Mouse (Mus musculus) neural tube, embryonic 14.5 days (tissue): Measurements from ENCODE around the gene Prrx2. TPM values are rescaled to one million over a fixed set of nuclear protein-coding genes. Genes with fewer than 3 reads are reported as not detected.
A peak's percentile ranks its signal among the peaks of the same experiment; 100 is the strongest.

Experiments
- ATAC-seq: fragments of 200-750 bp; cut with Nextera tagmentation; 2 replicates; pipeline ENCODE4 v1.8.0; 2017; ENCODE audit warnings: low read depth, mild to moderate bottlenecking, moderate TSS enrichment, moderate library complexity
- H3K27ac ChIP-seq: fragments of 300-500 bp; sonication (generic); 2 replicates; pipeline ENCODE4 v1.5.1; 2014; ENCODE audit warnings: low read depth, mild to moderate bottlenecking, control low read depth, low read length, moderate library complexity, mixed read lengths
- H3K27me3 ChIP-seq: fragments of 300-500 bp; sonication (generic); 2 replicates; pipeline ENCODE4 v1.6.1; 2014; ENCODE audit warnings: low read length; ENCODE audit not compliant: control insufficient read depth, insufficient read depth
- H3K36me3 ChIP-seq: fragments of 300-500 bp; sonication (generic); 2 replicates; pipeline ENCODE4 v1.6.1; 2014; ENCODE audit warnings: low read length, mixed read lengths; ENCODE audit not compliant: control insufficient read depth, insufficient read depth
- H3K4me1 ChIP-seq: fragments of 300-500 bp; sonication (generic); 2 replicates; pipeline ENCODE4 v1.6.1; 2014; ENCODE audit warnings: low read length; ENCODE audit not compliant: control insufficient read depth, insufficient read depth
- H3K4me2 ChIP-seq: fragments of 300-500 bp; sonication (generic); 2 replicates; pipeline ENCODE4 v1.6.1; 2014; ENCODE audit warnings: mild to moderate bottlenecking, low read depth, low read length, control low read depth
- H3K4me3 ChIP-seq: fragments of 300-500 bp; sonication (generic); 2 replicates; pipeline ENCODE4 v1.5.1; 2014; ENCODE audit warnings: low read depth, low read length, control low read depth, mixed read lengths
- H3K9ac ChIP-seq: fragments of 300-500 bp; sonication (generic); replicated peaks from 2 replicates; pipeline ENCODE4 v1.6.1; 2014; ENCODE audit warnings: low read depth, mild to moderate bottlenecking, control low read depth, low read length, mixed read lengths
- H3K9me3 ChIP-seq: fragments of 300-500 bp; sonication (generic); 2 replicates; pipeline ENCODE4 v1.6.1; 2016; ENCODE audit warnings: low read length; ENCODE audit not compliant: control insufficient read depth
- WGBS: fragments of 180-500 bp; shearing (Covaris S2); extraction: QIAGEN DNeasy Blood & Tissue Kit; methylation state at CpG from one replicate; pipeline ENCODE4 v1.1.7; 2014; 5-methylcytosine and 5-hydroxymethylcytosine counted together
- polyA plus RNA-seq: library from polyadenylated mRNA; unstranded; fragments of >200 nt; fragmentation: Nextera tagmentation; extraction: Ambion mirVana; gene quantifications from 2 replicates; pipeline ENCODE4 v1.2.1, GENCODE M21; 2014

Gene Prrx2
- polyA plus RNA-seq, 1 experiment from 2014 or later = 0.70 TPM

- Histone ChIP-seq H3K4me1 (no peaks in the 10 kb centered on the region), H3K27ac (no peak overlapping the region), H3K27me3 (no peaks in the 10 kb centered on the region), H3K9me3 (no peaks in the 10 kb centered on the region), H3K36me3 (no peaks in the 10 kb centered on the region), H3K9ac (no peak overlapping the region), H3K4me3 (no peak overlapping the region), H3K4me2 (no peak overlapping the region)
- WGBS = 8% methylated on average over 3 of the region's 3 CpGs
- ATAC-seq = no peak
Measured at GRCm38 (mm10) chr2:30891002-30891401, 56.2 kb downstream of the Prrx2 start.

GRCm38 (mm10) chr2:30893399-30893798, 58.6 kb downstream of the Prrx2 start:
- ATAC-seq = no peak
- H3K4me1 ChIP-seq = no peaks in the 10 kb centered on the region
- H3K4me3 ChIP-seq = no peak overlapping the region
- WGBS = 29% methylated on average over 6 of the region's 6 CpGs
- H3K36me3 ChIP-seq = no peaks in the 10 kb centered on the region
- H3K4me2 ChIP-seq = no peak overlapping the region
- no peak overlapping the region for H3K27ac ChIP-seq
- no peaks in the 10 kb centered on the region for H3K9me3 ChIP-seq
- H3K27me3 ChIP-seq = no peaks in the 10 kb centered on the region
- H3K9ac ChIP-seq = no peak overlapping the region

GRCm38 (mm10) chr2:30893946-30894345, 59.2 kb downstream of the Prrx2 start:
- Histone ChIP-seq H3K9me3 (no peaks in the 10 kb centered on the region), H3K27ac (no peak overlapping the region), H3K27me3 (no peaks in the 10 kb centered on the region), H3K4me2 (no peak overlapping the region), H3K4me3 (no peak overlapping the region), H3K4me1 (no peaks in the 10 kb centered on the region), H3K9ac (no peak overlapping the region), H3K36me3 (no peaks in the 10 kb centered on the region)
- ATAC-seq = no peak
- WGBS = 87% methylated on average over 7 of the region's 7 CpGs

GRCm38 (mm10) chr2:30897291-30897690, 62.5 kb downstream of the Prrx2 start:
- H3K36me3 ChIP-seq = no peaks in the 10 kb centered on the region
- no peak overlapping the region for H3K27ac ChIP-seq
- no peak overlapping the region for H3K9ac ChIP-seq
- H3K4me1 ChIP-seq = no peaks in the 10 kb centered on the region
- WGBS = 55% methylated on average over 6 of the region's 6 CpGs
- no peak for ATAC-seq
- H3K9me3 ChIP-seq = no peaks in the 10 kb centered on the region
- H3K27me3 ChIP-seq = 0 out of 2 replicates have a peak, but pooled peaks cover under 1% of the 10 kb centered on the region
- H3K4me3 ChIP-seq = no peak overlapping the region
- no peak overlapping the region for H3K4me2 ChIP-seq

- WGBS = 82% methylated on average over 14 of the region's 14 CpGs
Measured at GRCm38 (mm10) chr2:30899397-30900069, 64.8 kb downstream of the Prrx2 start.

GRCm38 (mm10) chr2:30901646-30902160, 66.9 kb downstream of the Prrx2 start:
- ATAC-seq = no peak
- no peak overlapping the region for H3K27ac ChIP-seq
- no peaks in the 10 kb centered on the region for H3K9me3 ChIP-seq
- H3K4me3 ChIP-seq = no peak overlapping the region
- H3K4me1 ChIP-seq = peaks cover 7% of the 10 kb centered on the region; the same call in 1 of the 2 replicates
- no peaks in the 10 kb centered on the region for H3K36me3 ChIP-seq
- H3K27me3 ChIP-seq = 0 out of 2 replicates have a peak, but pooled peaks cover 4% of the 10 kb centered on the region
- H3K4me2 ChIP-seq = no peak overlapping the region
- H3K9ac ChIP-seq = no peak overlapping the region
- WGBS = 62% methylated on average over 6 of the region's 6 CpGs

More at GRCm38 (mm10) chr2:30899397-30900069, 64.8 kb downstream of the Prrx2 start:
- H3K9me3 ChIP-seq = no peaks in the 10 kb centered on the region
- 0 out of 2 replicates have a peak, but pooled peaks cover 4% of the 10 kb centered on the region for H3K27me3 ChIP-seq
- H3K36me3 ChIP-seq = no peaks in the 10 kb centered on the region
- no peak overlapping the region for H3K4me2 ChIP-seq
- ATAC-seq = no peak
- H3K4me1 ChIP-seq = peaks cover 7% of the 10 kb centered on the region; the same call in 1 of the 2 replicates
- H3K9ac ChIP-seq = no peak overlapping the region
- H3K4me3 ChIP-seq = no peak overlapping the region
- H3K27ac ChIP-seq = no peak overlapping the region

GRCm38 (mm10) chr2:30902256-30902655, 67.5 kb downstream of the Prrx2 start:
- Histone ChIP-seq H3K4me3 (peak overlapping the region; percentile 22; the same call in 1 of the 2 replicates), H3K9me3 (no peaks in the 10 kb centered on the region), H3K27me3 (0 out of 2 replicates have a peak, but pooled peaks cover 4% of the 10 kb centered on the region), H3K27ac (no peak overlapping the region), H3K36me3 (no peaks in the 10 kb centered on the region), H3K4me2 (peak overlapping the region; percentile 46), H3K9ac (0 out of 2 replicates have a peak overlapping the region, but pooled peaks have one; percentile 21), H3K4me1 (peaks cover 7% of the 10 kb centered on the region; the same call in 1 of the 2 replicates)
- ATAC-seq = no peak
- 35% methylated on average over 8 of the region's 8 CpGs for WGBS

- H3K4me3 ChIP-seq = peak overlapping the region; percentile 22
- ATAC-seq = peak; percentile 31; the same call in 1 of the 2 replicates
- WGBS = 11% methylated on average over 36 of the region's 37 CpGs
- H3K9ac ChIP-seq = 0 out of 2 replicates have a peak overlapping the region, but pooled peaks have one; percentile 34
- H3K9me3 ChIP-seq = no peaks in the 10 kb centered on the region
- 0 out of 2 replicates have a peak, but pooled peaks cover 4% of the 10 kb centered on the region for H3K27me3 ChIP-seq
- no peak overlapping the region for H3K27ac ChIP-seq
- no peaks in the 10 kb centered on the region for H3K36me3 ChIP-seq
- H3K4me2 ChIP-seq = peak overlapping the region; percentile 46
- peaks cover 7% of the 10 kb centered on the region; the same call in 1 of the 2 replicates for H3K4me1 ChIP-seq
Measured at GRCm38 (mm10) chr2:30902726-30903722, 68.3 kb downstream of the Prrx2 start.
